Mouse (Mus musculus) adrenal gland (tissue): ENCODE measurements around the gene Phactr1.

Source experiments
- intact Hi-C: fragments of 180-260 bp; cut with DNase I; formaldehyde crosslinking; loops from one replicate; pipeline ENCODE4 v1.15.1; 2025
- long read RNA-seq, 2 experiments: library from polyadenylated mRNA; unstranded; transcript quantifications; one replicate each; pipeline ENCODE4 v2.0.0; 2020; ENCODE audit warnings: borderline replicate concordance in 1 of 2; ENCODE audit not compliant: insufficient replicate concordance in 1 of 2

Gene Phactr1
- long read RNA-seq, experiment 1, partial matches to known transcripts = 0 of 5 reads
- long read RNA-seq, experiment 1, other reads (novel, unspliced or antisense) = 4 of 5 reads
- long read RNA-seq, experiment 2, partial matches to known transcripts = 0 of 4 reads
- long read RNA-seq, experiment 2, other reads (novel, unspliced or antisense) = 1 of 4 reads

GRCm38 (mm10) chr13:42680391-42680994 lies at the start of gene Phactr1:
TSS of gene Phactr1 (plus strand) at chr13:42680623.
- intact Hi-C loops = no loop called here

- intact Hi-C loops = no loop called here
Measured at GRCm38 (mm10) chr13:42634908-42635307, 45.5 kb upstream of the Phactr1 start.

GRCm38 (mm10) chr13:42650228-42650627 lies 30.2 kb upstream of the Phactr1 start:
- intact Hi-C loops = no loop called here

- intact Hi-C loops = no loop called here
Measured at GRCm38 (mm10) chr13:42656643-42657315, 23.6 kb upstream of the Phactr1 start.

GRCm38 (mm10) chr13:42671651-42672290 lies 8.7 kb upstream of the Phactr1 start:
- intact Hi-C loops = no loop called here

- intact Hi-C loops = no loop called here
Measured at GRCm38 (mm10) chr13:42681299-42681698, 876 bp downstream of the Phactr1 start.

GRCm38 (mm10) chr13:42684181-42684580 lies 3.8 kb downstream of the Phactr1 start:
- intact Hi-C loops = no loop called here

- intact Hi-C loops = no loop called here
Measured at GRCm38 (mm10) chr13:42692233-42692632, 11.8 kb downstream of the Phactr1 start.

- intact Hi-C loops = no loop called here
Measured at GRCm38 (mm10) chr13:42696641-42697040, 16.2 kb downstream of the Phactr1 start.

- intact Hi-C loops = no loop called here
Measured at GRCm38 (mm10) chr13:42709148-42709547, 28.7 kb downstream of the Phactr1 start.

GRCm38 (mm10) chr13:42709611-42710331 lies 29.3 kb downstream of the Phactr1 start:
- intact Hi-C loops = no loop called here

GRCm38 (mm10) chr13:42711510-42711909 lies 31.1 kb downstream of the Phactr1 start:
- intact Hi-C loops = no loop called here

GRCm38 (mm10) chr13:42719401-42719800 lies 39.0 kb downstream of the Phactr1 start:
- intact Hi-C loops = no loop called here

GRCm38 (mm10) chr13:42720135-42720534 lies 39.7 kb downstream of the Phactr1 start:
- intact Hi-C loops = no loop called here

GRCm38 (mm10) chr13:42720648-42721047 lies 40.2 kb downstream of the Phactr1 start:
- intact Hi-C loops = no loop called here

- intact Hi-C loops = no loop called here
Measured at GRCm38 (mm10) chr13:42724011-42724410, 43.6 kb downstream of the Phactr1 start.

- intact Hi-C loops = no loop called here
Measured at GRCm38 (mm10) chr13:42725709-42726231, 45.3 kb downstream of the Phactr1 start.

GRCm38 (mm10) chr13:42737486-42737885 lies 57.1 kb downstream of the Phactr1 start:
- intact Hi-C loops = no loop called here

- intact Hi-C loops = no loop called here
Measured at GRCm38 (mm10) chr13:42738152-42738551, 57.7 kb downstream of the Phactr1 start.

GRCm38 (mm10) chr13:42742226-42742625 lies 61.8 kb downstream of the Phactr1 start:
- intact Hi-C loops = no loop called here

GRCm38 (mm10) chr13:42744467-42744866 lies 64.0 kb downstream of the Phactr1 start:
- intact Hi-C loops = no loop called here
